Mouse (Mus musculus): ENCODE data around the gene Git1. TPM values are rescaled to one million over a fixed set of nuclear protein-coding genes. Genes with fewer than 3 reads are reported as not detected.
"Not testable (repeated sequence)": the region's sequence is repeated elsewhere in the genome, so short reads cannot be mapped to it uniquely, and the experiment has no call there.

Git1 gene
- total RNA-seq, 2 experiments from 2014 or later, result 12.3 to 20.0 TPM

- no peak for ATAC-seq (ENCODE audit: poor library complexity, severe bottlenecking)
These were observed 23.4 kb downstream of the Git1 start for GRCm38 (mm10) chr11:77516553-77517425.

- no peak for ATAC-seq (ENCODE audit: poor library complexity, severe bottlenecking)
These were observed 24.9 kb downstream of the Git1 start for GRCm38 (mm10) chr11:77518051-77518798.

DNA sequence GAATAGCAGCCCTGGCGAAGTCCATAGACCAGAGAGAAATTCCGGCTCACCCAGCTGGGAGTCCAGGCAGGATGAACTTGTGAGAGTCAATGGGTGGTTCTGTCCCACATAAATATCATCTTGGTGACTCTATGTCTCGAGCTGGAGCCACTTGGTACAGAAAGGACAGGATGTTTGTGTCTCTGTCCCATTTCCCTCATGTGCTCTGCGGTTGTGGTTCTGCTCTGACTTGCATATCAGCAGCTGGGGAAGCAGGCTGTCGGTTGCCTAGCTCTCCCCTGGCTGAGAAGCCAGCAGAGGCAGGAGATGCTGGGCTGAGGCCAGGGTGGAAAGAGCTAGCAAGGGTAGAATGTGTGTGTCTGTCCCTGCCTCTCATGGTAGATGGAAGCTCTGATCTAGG is 25.7 kb downstream of the Git1 start, which contains the start of gene Gm10392:
TSS of gene Gm10392 (minus strand) at position 156 of the 400 bp plus-strand sequence.
- peak; percentile 53 for ATAC-seq (ENCODE audit: poor library complexity, severe bottlenecking)

GRCm38 (mm10) chr11:77520601-77521529 is 27.5 kb downstream of the Git1 start:
- peak; percentile 67 for ATAC-seq (ENCODE audit: poor library complexity, severe bottlenecking)

DNA sequence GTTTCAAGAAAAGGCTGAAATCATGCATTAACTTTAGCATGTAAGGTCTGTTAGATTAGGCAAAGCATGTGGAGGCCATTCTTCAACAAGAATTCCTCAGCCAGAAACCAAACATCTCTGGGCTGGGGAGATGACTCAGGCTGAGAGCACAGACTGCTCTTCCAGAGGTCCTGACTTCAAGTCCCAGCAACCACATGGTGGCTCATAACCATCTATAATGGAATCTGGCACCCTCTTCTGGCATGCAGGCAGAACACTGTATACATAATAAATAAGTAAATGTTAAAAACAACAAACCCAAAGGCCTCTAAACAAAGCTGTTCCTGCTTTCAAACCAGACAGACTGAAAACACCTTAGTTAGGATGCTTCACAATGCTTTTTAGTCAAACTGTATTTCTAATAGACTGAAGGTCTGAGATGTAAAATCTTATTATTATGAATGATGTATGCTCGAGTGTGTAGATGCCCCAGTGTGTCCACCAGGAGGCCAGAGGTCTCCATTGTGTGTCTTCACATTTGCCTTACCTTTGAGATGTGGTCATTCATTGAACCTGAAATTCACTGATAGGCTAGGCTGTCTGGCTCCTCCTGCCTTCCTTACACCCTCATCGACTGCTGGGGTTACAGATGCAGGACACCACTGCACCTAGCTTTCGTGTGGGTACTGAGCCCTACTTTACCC is 32.6 kb downstream of the Git1 start:
- no peak for ATAC-seq (ENCODE audit: poor library complexity, severe bottlenecking)

DNA sequence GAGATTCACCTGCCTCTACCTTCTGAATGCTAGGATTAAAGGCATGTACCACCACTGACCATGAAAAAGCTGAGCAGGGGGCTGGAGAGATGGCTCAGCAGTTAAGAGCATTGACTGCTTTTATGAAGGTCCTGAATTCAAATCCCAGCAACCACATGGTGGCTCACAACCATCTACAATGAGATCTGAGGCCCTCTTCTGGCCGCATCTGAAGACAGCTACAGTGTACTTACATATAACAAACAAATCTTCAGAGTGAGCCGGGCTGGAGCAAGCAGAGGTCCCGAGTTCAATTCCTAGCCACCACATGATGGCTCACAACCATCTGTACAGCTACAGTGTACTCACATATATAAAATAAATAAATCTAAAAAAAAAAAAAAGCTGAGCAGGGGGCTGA is 35.1 kb downstream of the Git1 start:
- not testable (repeated sequence) for ATAC-seq (ENCODE audit: poor library complexity, severe bottlenecking)

DNA sequence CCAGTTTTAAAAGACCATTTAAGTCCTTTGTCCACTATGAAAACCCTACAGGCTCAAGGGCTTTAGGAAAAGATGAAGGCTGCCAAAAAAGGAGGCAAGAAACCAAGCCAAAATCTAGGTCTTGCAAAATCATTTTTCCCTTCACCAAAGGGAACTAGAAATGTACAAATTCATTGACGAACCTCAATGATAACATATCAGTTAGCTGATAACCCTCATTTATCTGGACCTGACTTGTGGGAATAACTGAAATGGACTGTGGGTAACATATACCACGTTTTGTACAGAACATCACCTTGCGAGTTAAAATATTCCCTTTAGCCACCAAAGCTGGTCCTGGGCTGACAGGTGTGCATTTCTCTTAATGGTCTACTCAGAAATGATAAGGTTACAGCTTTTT is 36.3 kb downstream of the Git1 start:
- ATAC-seq (ENCODE audit: poor library complexity, severe bottlenecking), result no peak

DNA sequence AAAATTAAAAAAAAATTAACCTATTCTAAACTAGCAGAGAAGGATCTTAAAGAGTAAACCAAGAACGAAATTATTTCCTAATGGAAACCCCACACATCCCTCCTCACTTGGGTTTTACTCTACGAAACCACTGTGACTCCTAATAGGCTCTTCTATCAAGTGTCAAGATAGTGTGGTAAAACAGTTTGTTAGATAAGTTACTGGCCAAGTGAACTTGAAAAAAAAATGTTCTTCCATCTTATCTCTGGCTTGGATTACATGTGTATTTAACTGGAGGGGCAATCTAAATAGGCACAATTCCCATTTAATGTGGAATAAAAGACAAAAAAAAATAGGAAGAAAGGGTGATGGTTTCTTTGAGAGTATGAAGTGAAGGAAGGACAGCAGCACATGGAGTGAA is 37.5 kb downstream of the Git1 start:
- no peak for ATAC-seq (ENCODE audit: poor library complexity, severe bottlenecking)

DNA sequence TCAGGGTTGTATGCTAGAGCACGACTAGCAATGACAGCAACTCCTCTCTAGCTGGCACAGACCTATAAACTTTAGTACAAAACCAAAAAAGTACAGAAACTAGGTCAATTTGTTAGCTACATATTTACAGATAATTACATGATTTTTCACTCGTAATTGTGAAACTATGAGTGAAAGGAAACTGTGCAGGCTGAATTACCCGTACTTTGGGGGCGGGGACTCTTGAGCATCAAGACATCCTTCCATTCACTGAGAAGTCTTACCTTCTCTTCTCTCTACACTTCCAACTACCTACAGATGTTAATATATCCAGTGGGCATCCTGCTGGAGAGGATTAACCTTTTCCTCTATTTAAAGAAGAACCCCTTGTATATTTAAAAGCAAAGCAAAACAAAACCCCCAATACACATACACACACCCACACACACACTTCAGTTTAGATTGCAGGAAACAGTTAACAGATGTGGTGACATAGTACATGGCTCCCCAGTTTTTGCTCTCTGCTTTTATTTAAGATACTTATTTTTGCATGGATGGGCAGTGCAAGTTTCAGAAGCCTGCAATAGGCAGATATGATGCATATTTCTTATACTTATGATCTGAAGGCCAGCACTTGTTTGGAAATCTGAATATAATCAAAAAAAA is 39.0 kb downstream of the Git1 start:
- no peak for ATAC-seq (ENCODE audit: poor library complexity, severe bottlenecking)

GRCm38 (mm10) chr11:77545261-77545660 is 51.9 kb downstream of the Git1 start:
- ATAC-seq (ENCODE audit: poor library complexity, severe bottlenecking), result no peak

Other genes with a start within 250 kb of the Git1 start
- gene Coro6, start 31.2 kb upstream of the Git1 start, total RNA-seq (2015), result 0.09 and 0.21 TPM in 2 replicates
- gene Coro6, start 31.2 kb upstream of the Git1 start, total RNA-seq (2017), result not detected in 2 replicates
- 2.0 and 2.1 TPM in 2 replicates for gene Ankrd13b, start 3.9 kb upstream of the Git1 start, total RNA-seq (2015)
- gene Ankrd13b, start 3.9 kb upstream of the Git1 start, total RNA-seq (2017), result 2.8 and 9.1 TPM in 2 replicates
- gene Abhd15, start 21.6 kb downstream of the Git1 start, total RNA-seq (2015), result 6.8 and 8.3 TPM in 2 replicates
- gene Abhd15, start 21.6 kb downstream of the Git1 start, total RNA-seq (2017), result 13.8 and 17.0 TPM in 2 replicates
- 6.2 and 6.5 TPM in 2 replicates for gene Trp53i13, start 22.4 kb downstream of the Git1 start, total RNA-seq (2015)
- 5.0 and 5.8 TPM in 2 replicates for gene Trp53i13, start 22.4 kb downstream of the Git1 start, total RNA-seq (2017)
- not detected in 2 replicates for gene Gm10392, start 25.6 kb downstream of the Git1 start, total RNA-seq (2015)
- 0.51 and 1.8 TPM in 2 replicates for gene Gm10392, start 25.6 kb downstream of the Git1 start, total RNA-seq (2017)
- 40.5 and 41.9 TPM in 2 replicates for gene Taok1, start 114.3 kb downstream of the Git1 start, total RNA-seq (2015)
- 48.4 and 57.0 TPM in 2 replicates for gene Taok1, start 114.3 kb downstream of the Git1 start, total RNA-seq (2017)
- gene Nufip2, start 192.6 kb downstream of the Git1 start, total RNA-seq (2015), result 64.0 and 69.6 TPM in 2 replicates
- gene Nufip2, start 192.6 kb downstream of the Git1 start, total RNA-seq (2017), result 75.2 and 90.1 TPM in 2 replicates
- not detected in 2 replicates for gene Cryba1, start 231.7 kb downstream of the Git1 start, total RNA-seq (2015)
- not detected in 2 replicates for gene Cryba1, start 231.7 kb downstream of the Git1 start, total RNA-seq (2017)